Mouse (Mus musculus) ovary, postnatal 36 days (tissue): Measurements from ENCODE around the gene Cdc37l1.
"Not testable (repeated sequence)": the region's sequence is repeated elsewhere in the genome, so short reads cannot be mapped to it uniquely, and the experiment has no call there.

Experiments
- DNase-seq: peaks from one replicate; pipeline ENCODE4 v3.0.0; 2022; ENCODE audit warnings: low spot score, mixed read lengths

Cdc37l1 gene

GRCm38 (mm10) chr19:28990194-28990589 lies at the start of gene Cdc37l1:
Cdc37l1 (plus strand) TSS chr19:28990352.
- peak; percentile 98 for DNase-seq

GRCm38 (mm10) chr19:28941271-28941670 lies 48.9 kb upstream of the Cdc37l1 start:
- DNase-seq, result no peak

GRCm38 (mm10) chr19:28946782-28947181 lies 43.4 kb upstream of the Cdc37l1 start:
- no peak for DNase-seq

DNA sequence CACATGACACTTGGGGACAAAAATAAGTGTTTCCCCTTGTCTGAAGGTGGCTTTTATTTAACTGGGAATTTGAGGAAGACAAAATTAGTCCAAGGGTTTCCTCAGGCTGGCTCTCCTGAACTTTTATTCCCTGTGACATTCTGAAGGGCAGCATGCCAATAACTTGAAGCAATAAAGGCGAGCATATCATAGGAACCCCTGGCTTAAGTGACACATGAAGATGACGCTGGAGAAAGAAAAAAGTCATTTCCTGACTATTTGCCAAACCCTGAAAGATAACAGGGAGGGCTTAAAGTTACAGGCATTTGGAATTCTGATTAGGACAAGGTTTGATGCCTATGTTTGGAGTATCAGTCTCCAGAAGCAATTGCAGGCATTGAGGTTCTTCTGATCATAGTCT lies 42.8 kb upstream of the Cdc37l1 start:
- no peak for DNase-seq

DNA sequence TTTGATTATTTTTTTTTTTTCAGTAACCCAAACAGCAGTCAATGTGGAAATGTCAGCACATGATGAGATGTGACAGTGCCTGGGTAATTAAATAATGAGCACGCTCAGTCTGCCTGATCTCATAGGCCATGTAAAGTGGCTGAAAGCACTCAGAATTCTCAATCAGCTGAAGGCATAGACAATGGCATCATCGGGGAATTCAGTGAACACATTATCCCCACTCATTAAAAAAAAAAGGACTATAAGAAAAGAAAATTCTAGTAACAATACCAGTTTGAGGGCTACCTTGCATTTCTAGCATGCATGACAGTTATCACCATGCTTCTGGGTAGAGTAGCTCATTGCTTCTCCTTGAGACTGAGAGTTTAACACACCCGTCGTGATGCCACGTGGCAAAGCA lies 38.9 kb upstream of the Cdc37l1 start:
- no peak for DNase-seq

- DNase-seq, result no peak
These were observed 27.0 kb upstream of the Cdc37l1 start for GRCm38 (mm10) chr19:28963113-28963512.

- no peak for DNase-seq
These were observed 26.7 kb upstream of the Cdc37l1 start for GRCm38 (mm10) chr19:28963513-28963841.

DNA sequence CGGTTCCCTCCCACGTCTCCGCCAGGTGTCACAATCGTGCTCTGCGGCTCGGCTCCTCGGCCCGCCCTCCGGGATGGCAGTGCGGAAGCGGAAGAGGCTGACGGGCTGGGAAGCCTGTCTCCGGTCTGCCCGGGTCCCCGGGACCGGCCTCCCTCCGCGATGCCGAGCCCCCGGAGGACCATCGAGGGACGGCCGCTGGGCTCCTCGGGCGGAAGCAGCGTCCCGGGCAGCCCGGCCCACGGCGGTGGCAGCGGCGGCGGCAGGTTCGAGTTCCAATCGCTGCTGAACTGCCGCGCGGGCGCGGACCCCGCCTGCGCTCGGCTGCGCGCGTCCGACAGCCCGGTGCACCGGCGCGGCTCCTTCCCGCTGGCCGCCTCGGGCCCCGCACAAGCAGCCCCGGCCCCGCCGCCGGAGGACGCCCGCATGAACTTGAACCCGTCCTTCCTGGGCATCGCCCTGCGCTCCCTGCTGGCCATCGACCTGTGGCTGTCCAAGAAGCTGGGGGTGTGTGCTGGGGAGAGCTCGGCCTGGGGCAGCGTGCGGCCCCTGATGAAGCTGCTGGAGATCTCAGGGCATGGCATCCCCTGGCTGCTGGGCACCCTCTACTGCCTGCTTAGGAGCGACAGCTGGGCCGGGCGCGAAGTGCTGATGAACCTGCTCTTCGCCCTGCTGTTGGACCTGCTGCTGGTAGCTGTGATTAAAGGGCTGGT lies 26.2 kb upstream of the Cdc37l1 start, which contains the start of gene Plpp6:
Gene Plpp6 (plus strand): TSS at position 112 of the 710 bp plus-strand sequence.
- DNase-seq, result peak; percentile 84

GRCm38 (mm10) chr19:28964552-28964903 lies 25.6 kb upstream of the Cdc37l1 start:
- no peak for DNase-seq

DNA sequence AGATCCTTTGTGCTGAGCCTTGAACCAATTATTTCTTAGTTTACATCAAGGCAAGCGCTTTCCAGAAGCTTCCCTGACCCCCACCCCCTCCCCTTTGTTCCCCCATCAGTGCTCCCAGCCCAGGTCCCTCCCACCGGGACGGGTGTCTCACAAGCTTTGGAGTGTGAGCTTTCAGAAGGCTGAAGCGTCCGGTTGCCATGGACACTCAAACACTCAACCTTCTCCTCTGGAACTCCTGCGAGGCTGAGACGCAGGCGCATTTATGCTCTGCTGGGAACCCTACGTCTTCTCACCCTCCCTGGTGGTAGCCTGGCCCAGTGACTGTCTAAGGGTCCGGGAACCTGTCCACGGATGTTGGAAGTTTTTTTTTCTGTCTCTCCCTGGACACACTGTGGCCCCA lies 22.5 kb upstream of the Cdc37l1 start, which contains the start of gene 4430402I18Rik:
Gene 4430402I18Rik (minus strand): TSS at position 149 of the 400 bp plus-strand sequence.
- peak; percentile 11 for DNase-seq

DNA sequence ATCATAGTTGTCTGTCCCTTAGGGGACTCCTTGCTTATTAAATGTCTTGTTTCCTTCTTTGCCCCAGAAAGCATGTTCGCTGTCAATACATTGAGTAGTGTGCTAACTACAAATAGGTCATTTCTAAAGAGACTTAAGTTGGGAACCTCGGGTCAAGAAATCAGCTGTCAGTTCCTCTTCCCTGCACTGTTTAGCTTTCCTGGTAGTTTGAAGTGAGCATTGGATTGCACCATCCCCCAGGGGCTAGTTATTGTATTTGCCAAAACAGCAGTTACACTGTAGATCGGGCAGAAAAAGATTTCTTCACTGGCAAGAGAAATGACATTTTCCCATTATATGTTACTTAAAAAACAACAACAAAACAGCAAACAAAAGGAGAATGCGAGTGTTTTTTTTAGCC lies 22.0 kb upstream of the Cdc37l1 start:
- DNase-seq, result no peak

DNA sequence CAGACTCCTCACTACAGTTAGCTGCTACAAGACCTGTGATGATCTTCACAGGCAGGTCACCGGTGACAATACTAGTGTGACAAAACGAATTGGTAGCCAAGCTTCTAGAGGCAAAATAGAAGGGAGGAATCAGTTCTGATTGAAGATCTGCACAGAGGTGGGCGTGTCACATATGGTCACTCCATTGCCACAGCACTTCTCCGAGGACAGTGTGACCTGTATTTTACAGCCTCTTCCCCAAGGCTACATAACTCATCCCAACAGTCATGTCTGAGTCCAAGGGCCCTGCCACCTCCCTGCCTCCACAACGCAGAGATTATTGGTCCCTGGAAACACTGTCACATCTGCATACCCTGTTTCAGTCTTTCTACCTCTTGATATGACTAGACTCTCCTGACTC lies 20.9 kb upstream of the Cdc37l1 start:
- DNase-seq, result no peak

- no peak for DNase-seq
These were observed 19.9 kb upstream of the Cdc37l1 start for GRCm38 (mm10) chr19:28970251-28970650.

DNA sequence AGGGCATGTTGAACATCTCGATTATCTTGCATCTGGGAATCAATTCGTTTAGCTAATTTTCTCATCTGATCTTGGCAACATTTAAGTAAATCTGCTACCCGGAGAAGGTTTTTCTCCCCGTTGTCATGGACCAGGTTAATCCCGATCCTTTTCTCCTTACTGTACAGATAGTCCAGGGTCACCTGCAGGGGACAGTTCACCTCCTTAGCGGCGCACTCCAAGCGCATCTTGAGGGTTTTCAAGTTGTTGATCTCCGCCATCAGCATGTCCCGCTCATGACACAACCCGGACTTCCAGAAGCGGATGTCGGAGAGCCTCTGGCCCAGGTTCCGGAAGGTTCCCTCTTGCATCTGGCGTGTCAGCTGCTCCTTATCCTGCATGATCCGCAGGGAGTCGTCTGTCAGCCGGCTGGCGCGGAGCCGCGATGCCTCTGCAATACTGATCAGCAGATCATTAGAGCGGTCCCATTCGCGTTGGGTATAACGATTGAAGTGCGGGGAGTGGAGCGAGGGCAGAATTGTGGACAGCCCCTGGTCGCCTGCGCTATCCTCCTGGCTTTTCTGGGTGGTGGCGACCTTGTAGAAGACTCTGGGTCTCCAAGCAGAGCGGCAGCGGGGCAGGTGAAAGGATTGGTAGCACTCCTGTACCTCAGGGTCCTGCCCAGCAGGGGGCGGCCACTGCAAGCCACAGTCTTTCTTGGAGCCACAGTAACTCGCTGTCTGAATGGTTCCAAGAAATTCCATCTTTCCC lies 15.1 kb upstream of the Cdc37l1 start:
- DNase-seq, result peak; percentile 79

DNA sequence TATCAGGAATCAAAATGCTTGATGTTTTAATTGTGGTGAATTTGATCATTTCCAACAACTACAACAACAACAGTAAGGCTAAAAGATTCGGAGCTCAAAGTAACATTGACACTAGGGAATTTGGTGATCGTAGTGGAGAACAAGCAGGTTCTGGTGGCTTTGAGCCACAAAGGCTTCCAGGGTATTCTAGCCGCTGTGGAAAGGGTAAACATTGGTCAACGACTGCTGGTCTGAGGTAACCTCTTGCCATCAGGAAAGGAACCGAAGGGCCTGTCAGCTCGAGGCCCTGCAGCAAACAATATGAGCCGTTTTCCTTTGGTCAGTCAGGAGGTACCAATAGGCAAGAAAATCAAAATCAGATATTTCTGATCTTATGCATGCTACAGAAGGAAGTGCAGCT lies 7.5 kb upstream of the Cdc37l1 start:
- DNase-seq, result no peak

GRCm38 (mm10) chr19:28989515-28989914 lies 637 bp upstream of the Cdc37l1 start:
- no peak for DNase-seq

- no peak for DNase-seq
These were observed 554 bp downstream of the Cdc37l1 start for GRCm38 (mm10) chr19:28990590-28991221.

DNA sequence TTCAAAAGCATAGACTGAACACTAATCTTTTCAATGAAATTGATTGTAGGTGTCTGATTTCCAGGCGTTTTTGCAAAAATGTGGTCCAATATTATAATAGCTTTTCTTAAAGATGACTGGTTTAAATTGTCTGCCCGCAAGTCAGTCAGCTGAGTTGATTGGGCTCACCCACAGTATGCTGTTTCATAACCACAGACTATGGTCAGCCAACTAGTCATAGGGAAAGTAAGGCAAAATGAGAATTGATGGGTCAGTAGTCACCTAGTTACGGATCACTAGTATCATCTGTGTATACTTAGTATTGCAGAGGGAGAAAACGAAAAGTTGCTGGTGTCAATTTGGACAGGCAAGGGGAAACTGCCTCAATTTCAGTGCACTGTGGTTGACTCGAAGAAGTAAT lies 1.2 kb downstream of the Cdc37l1 start:
- no peak for DNase-seq

DNA sequence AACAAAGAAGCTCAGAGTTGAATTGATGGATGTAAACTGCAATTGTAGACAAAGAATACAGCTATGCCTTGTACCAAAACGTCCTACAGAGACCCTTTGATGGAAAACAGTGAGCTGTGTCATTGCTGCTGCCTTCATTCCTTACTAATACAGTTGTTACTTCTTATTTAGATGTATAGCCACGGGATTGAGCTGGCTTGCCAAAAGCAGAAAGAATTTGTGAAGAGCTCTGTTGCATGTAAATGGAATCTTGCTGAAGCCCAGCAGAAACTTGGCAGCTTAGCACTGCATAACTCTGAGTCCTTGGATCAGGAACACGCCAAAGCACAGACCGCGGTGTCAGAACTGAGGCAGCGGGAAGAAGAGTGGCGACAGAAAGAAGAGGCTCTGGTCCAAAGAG lies 4.7 kb downstream of the Cdc37l1 start:
- DNase-seq, result no peak

DNA sequence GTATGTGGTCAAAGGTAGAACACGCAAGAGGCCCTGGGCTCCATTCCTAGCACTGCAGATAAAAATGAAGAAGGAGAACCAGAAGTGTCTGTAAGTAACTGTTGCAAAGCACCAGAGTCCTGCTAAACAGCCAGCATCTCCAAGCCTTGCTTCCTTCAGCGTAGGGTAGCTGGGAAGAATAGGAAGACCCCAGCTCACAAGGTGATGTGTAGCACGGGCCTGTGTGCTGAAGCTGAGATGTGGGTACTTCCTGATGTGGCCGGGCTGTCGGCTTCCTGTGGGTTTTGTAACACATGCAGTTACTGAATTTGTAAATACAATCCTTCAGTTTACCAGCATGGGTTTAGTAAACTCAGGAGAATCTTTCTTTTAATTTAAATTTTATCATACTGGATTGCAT lies 5.2 kb downstream of the Cdc37l1 start:
- DNase-seq, result no peak

GRCm38 (mm10) chr19:28997976-28998630 lies 8.0 kb downstream of the Cdc37l1 start:
- DNase-seq, result no peak

DNA sequence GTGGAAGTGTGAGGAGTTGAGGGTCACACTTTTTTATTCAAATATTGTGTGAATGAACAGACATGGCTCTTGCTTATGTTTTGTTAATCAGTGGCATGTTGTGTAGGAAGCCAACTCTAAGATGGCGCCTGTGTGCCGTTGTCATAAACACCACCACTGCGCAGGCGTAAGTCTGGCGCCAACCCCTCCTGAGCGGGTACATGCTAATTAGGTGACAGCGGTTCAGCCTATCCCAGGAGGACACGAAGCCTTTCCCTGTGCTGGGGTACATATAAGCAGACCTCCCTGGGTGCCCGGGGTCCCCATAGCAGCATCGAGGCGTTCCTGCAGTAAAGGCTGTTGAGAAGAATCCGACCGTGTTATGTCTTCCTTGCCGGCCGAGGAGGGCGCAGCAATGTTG lies 10.2 kb downstream of the Cdc37l1 start:
- DNase-seq, result not testable (repeated sequence)
